Mouse (Mus musculus): ENCODE measurements around the gene Apobec2. TPM values are rescaled to one million over a fixed set of nuclear protein-coding genes. Genes with fewer than 3 reads are reported as not detected.

Gene Apobec2
- polyA plus RNA-seq, 1 experiment from 2014 or later, result 1.2 TPM

DNA sequence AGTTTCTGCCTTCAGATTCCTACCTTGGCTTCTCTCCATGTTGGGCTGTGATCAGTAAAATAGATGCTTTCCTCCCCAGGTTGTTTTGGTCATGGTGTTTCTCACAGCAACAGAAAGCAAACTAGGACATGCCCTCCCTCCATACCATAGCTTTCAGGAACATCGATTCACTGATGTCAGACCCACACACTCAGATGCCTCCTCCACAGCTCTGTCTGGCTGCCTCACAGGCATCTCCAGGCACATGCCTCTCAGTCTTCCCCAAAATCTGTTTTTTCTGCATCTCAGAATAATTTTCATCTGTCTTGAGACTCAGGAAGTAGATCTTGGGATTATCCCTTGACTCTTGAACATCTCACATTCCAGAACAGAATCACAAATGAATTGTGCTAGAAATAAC, 56.6 kb downstream of the Apobec2 start:
- no peaks in the 10 kb centered on the region for H3K4me1 ChIP-seq (replicated peaks)
- DNase-seq, result no peak
- no peaks in the 10 kb centered on the region for H3K9me3 ChIP-seq (replicated peaks)
- H3K9ac ChIP-seq, result no peak overlapping the region
- no peak for ATAC-seq (ENCODE audit: low read depth)
- no peaks in the 10 kb centered on the region for H3K36me3 ChIP-seq
- H3K4me3 ChIP-seq (replicated peaks), result no peak overlapping the region
- WGBS (ENCODE audit: insufficient replicate concordance), result 81% methylated on average over 1 of the region's 1 CpGs
- H3K27me3 ChIP-seq, result 0 out of 2 replicates have a peak, but pooled peaks cover 3% of the 10 kb centered on the region
- H3K27ac ChIP-seq, result no peak overlapping the region
- H3K4me2 ChIP-seq, result no peak overlapping the region

DNA sequence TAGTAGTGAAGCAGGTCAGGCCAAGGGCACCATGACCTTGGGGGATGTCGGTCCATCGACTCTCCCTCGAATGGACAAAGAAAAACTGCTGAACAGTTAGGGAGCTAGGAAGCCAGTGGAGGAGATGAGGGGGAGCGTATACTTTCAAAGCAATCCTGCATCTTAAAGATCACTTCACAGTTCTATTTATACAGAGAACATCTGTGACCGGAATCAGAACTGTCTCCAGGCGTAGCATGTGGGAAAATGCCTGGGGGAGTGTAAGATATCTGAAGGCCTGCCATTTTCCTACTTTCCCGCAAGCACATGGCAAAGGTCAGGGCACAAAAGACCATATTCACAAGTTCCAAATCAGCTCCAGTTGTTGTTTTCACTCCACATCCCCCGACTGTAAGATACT, 59.7 kb downstream of the Apobec2 start:
- no peak overlapping the region for H3K27ac ChIP-seq
- H3K9me3 ChIP-seq (replicated peaks), result no peaks in the 10 kb centered on the region
- H3K4me1 ChIP-seq (replicated peaks), result no peaks in the 10 kb centered on the region
- 71% methylated on average over 8 of the region's 8 CpGs for WGBS (ENCODE audit: insufficient replicate concordance)
- no peaks in the 10 kb centered on the region for H3K36me3 ChIP-seq
- ATAC-seq (ENCODE audit: low read depth), result no peak
- H3K4me3 ChIP-seq (replicated peaks), result no peak overlapping the region
- DNase-seq, result no peak
- no peak overlapping the region for H3K9ac ChIP-seq
- H3K4me2 ChIP-seq, result no peak overlapping the region
- H3K27me3 ChIP-seq, result no peaks in the 10 kb centered on the region

DNA sequence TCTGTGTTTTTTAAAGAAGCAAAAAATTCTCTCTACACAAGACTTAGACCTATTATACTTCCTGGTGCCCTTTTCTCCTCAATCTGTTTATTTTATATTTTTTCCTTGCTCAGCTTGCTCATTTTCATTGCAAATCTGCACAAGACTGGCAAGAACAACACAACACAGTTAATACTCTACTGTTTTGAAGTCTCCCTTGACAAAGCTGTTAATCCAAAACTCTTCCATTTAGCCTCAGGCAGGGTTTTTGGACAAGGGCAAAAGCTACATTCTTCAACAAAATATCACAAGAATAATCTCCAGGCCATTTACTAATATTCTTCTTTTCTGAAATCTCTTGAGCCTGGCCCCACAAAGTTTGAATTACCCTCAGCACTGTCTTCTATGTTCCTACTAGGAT, 61.1 kb downstream of the Apobec2 start:
- H3K9me3 ChIP-seq (replicated peaks), result no peaks in the 10 kb centered on the region
- no peaks in the 10 kb centered on the region for H3K36me3 ChIP-seq
- H3K27me3 ChIP-seq, result no peaks in the 10 kb centered on the region
- no peak overlapping the region for H3K4me3 ChIP-seq (replicated peaks)
- H3K9ac ChIP-seq, result no peak overlapping the region
- ATAC-seq (ENCODE audit: low read depth) (no peak), DNase-seq (no peak)
- no peak overlapping the region for H3K4me2 ChIP-seq
- no peak overlapping the region for H3K27ac ChIP-seq
- H3K4me1 ChIP-seq (replicated peaks), result no peaks in the 10 kb centered on the region

Other genes with a start within 250 kb of the Apobec2 start
- gene Trem1, start 200.2 kb downstream of the Apobec2 start, polyA plus RNA-seq (2015; fragmentation: Nextera tagmentation; extraction: Ambion mirVana), result 0.63 and 0.71 TPM in 2 replicates
- 2.1 and 2.2 TPM in 2 replicates for gene Trem3, start 185.2 kb downstream of the Apobec2 start, polyA plus RNA-seq (2015; fragmentation: Nextera tagmentation; extraction: Ambion mirVana)
- 3.5 and 3.6 TPM in 2 replicates for gene Treml4, start 168.6 kb downstream of the Apobec2 start, polyA plus RNA-seq (2015; fragmentation: Nextera tagmentation; extraction: Ambion mirVana)
- 4.4 and 5.5 TPM in 2 replicates for gene Treml2, start 133.4 kb downstream of the Apobec2 start, polyA plus RNA-seq (2015; fragmentation: Nextera tagmentation; extraction: Ambion mirVana)
- gene B430306N03Rik, start 116.8 kb downstream of the Apobec2 start, polyA plus RNA-seq (2015; fragmentation: Nextera tagmentation; extraction: Ambion mirVana), result 1.2 and 1.8 TPM in 2 replicates
- gene Trem2, start 86.5 kb downstream of the Apobec2 start, polyA plus RNA-seq (2015; fragmentation: Nextera tagmentation; extraction: Ambion mirVana), result 3.1 and 3.2 TPM in 2 replicates
- 24.1 and 25.5 TPM in 2 replicates for gene Treml1, start 73.0 kb downstream of the Apobec2 start, polyA plus RNA-seq (2015; fragmentation: Nextera tagmentation; extraction: Ambion mirVana)
- 7.2 and 9.7 TPM in 2 replicates for gene Nfya, start 23.0 kb downstream of the Apobec2 start, polyA plus RNA-seq (2015; fragmentation: Nextera tagmentation; extraction: Ambion mirVana)
- 58.9 and 61.8 TPM in 2 replicates for gene Oard1, start 22.9 kb downstream of the Apobec2 start, polyA plus RNA-seq (2015; fragmentation: Nextera tagmentation; extraction: Ambion mirVana)
- 134 and 152 TPM in 2 replicates for gene Tspo2, start 18.6 kb upstream of the Apobec2 start, polyA plus RNA-seq (2015; fragmentation: Nextera tagmentation; extraction: Ambion mirVana)
- 3.5 and 4.4 TPM in 2 replicates for gene Unc5cl, start 22.0 kb upstream of the Apobec2 start, polyA plus RNA-seq (2015; fragmentation: Nextera tagmentation; extraction: Ambion mirVana)